Mouse (Mus musculus): Measurements from ENCODE around the gene Snx12. TPM values are rescaled to one million over a fixed set of nuclear protein-coding genes. Genes with fewer than 3 reads are reported as not detected.
A peak's percentile ranks its signal among the peaks of the same experiment; 100 is the strongest.

Gene Snx12
- polyA plus RNA-seq, 1 experiment from 2014 or later, result 51.2 TPM

DNA sequence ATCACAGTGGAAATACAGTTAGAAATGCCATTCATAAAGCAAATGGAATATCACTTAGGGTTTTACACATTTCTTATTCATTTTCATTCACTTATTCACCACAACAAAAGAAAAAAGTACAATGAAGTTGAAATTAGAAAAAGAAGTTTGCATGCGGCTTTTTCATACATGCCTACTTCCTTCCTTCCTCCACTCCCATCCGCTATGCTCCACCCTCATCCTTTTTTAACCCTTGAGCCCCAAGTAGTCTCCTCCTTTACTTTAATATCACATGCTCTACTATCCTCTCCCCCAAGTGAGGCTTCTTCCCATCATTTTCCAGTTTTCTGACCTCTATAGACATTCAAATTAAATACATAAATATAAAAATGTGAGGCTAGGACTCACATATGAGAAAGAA, 58.6 kb downstream of the Snx12 start:
- no peak overlapping the region for H3K4me3 ChIP-seq (ENCODE audit: low read depth, low read length)
- H3K4me2 ChIP-seq (ENCODE audit: low read depth, severe bottlenecking), result no peak overlapping the region
- no peak overlapping the region for H3K27ac ChIP-seq (replicated peaks; ENCODE audit: low read depth, low read length)
- DNase-seq (ENCODE audit: low spot score) (no peak), ATAC-seq (ENCODE audit: insufficient number of reproducible peaks, low FRiP score, low TSS enrichment, low read depth) (no peak)
- 81% methylated on average over 2 of the region's 2 CpGs for WGBS
- H3K9me3 ChIP-seq (ENCODE audit: control insufficient read depth, low read length), result no peaks in the 10 kb centered on the region
- no peaks in the 10 kb centered on the region for H3K27me3 ChIP-seq (ENCODE audit: control insufficient read depth, insufficient read depth, low read length)
- H3K36me3 ChIP-seq (ENCODE audit: control insufficient read depth, insufficient read depth, low read length), result no peaks in the 10 kb centered on the region
- H3K4me1 ChIP-seq (ENCODE audit: control insufficient read depth, insufficient read depth, low read length), result no peaks in the 10 kb centered on the region
- no peak overlapping the region for H3K9ac ChIP-seq (ENCODE audit: low read length)

- Histone ChIP-seq H3K4me3 (ENCODE audit: low read depth, low read length) (no peak overlapping the region), H3K36me3 (ENCODE audit: control insufficient read depth, insufficient read depth, low read length) (no peaks in the 10 kb centered on the region), H3K9me3 (ENCODE audit: control insufficient read depth, low read length) (no peaks in the 10 kb centered on the region), H3K4me1 (ENCODE audit: control insufficient read depth, insufficient read depth, low read length) (no peaks in the 10 kb centered on the region), H3K4me2 (ENCODE audit: low read depth, severe bottlenecking) (no peak overlapping the region), H3K9ac (ENCODE audit: low read length) (no peak overlapping the region), H3K27me3 (ENCODE audit: control insufficient read depth, insufficient read depth, low read length) (no peaks in the 10 kb centered on the region), H3K27ac (replicated peaks; ENCODE audit: low read depth, low read length) (no peak overlapping the region)
- ATAC-seq (ENCODE audit: insufficient number of reproducible peaks, low FRiP score, low TSS enrichment, low read depth) (no peak), DNase-seq (ENCODE audit: low spot score) (no peak)
- 88% methylated on average over 3 of the region's 3 CpGs for WGBS
Measured at GRCm38 (mm10) chrX:101163278-101163677, 59.1 kb downstream of the Snx12 start.

- Histone ChIP-seq H3K4me3 (ENCODE audit: low read depth, low read length) (no peak overlapping the region), H3K27me3 (ENCODE audit: control insufficient read depth, insufficient read depth, low read length) (no peaks in the 10 kb centered on the region), H3K27ac (replicated peaks; ENCODE audit: low read depth, low read length) (no peak overlapping the region), H3K36me3 (ENCODE audit: control insufficient read depth, insufficient read depth, low read length) (no peaks in the 10 kb centered on the region), H3K9me3 (ENCODE audit: control insufficient read depth, low read length) (no peaks in the 10 kb centered on the region), H3K9ac (ENCODE audit: low read length) (no peak overlapping the region), H3K4me2 (ENCODE audit: low read depth, severe bottlenecking) (no peak overlapping the region), H3K4me1 (ENCODE audit: control insufficient read depth, insufficient read depth, low read length) (no peaks in the 10 kb centered on the region)
- DNase-seq (ENCODE audit: low spot score) (no peak), ATAC-seq (ENCODE audit: insufficient number of reproducible peaks, low FRiP score, low TSS enrichment, low read depth) (no peak)
- 93% methylated on average over 3 of the region's 3 CpGs for WGBS
Measured at GRCm38 (mm10) chrX:101162532-101162931, 59.8 kb downstream of the Snx12 start.

- Histone ChIP-seq H3K27ac (replicated peaks; ENCODE audit: low read depth, low read length) (no peak overlapping the region), H3K4me2 (ENCODE audit: low read depth, severe bottlenecking) (no peak overlapping the region), H3K27me3 (ENCODE audit: control insufficient read depth, insufficient read depth, low read length) (0 out of 2 replicates have a peak, but pooled peaks cover 2% of the 10 kb centered on the region), H3K36me3 (ENCODE audit: control insufficient read depth, insufficient read depth, low read length) (no peaks in the 10 kb centered on the region), H3K4me3 (ENCODE audit: low read depth, low read length) (no peak overlapping the region), H3K9me3 (ENCODE audit: control insufficient read depth, low read length) (no peaks in the 10 kb centered on the region), H3K9ac (ENCODE audit: low read length) (no peak overlapping the region), H3K4me1 (ENCODE audit: control insufficient read depth, insufficient read depth, low read length) (no peaks in the 10 kb centered on the region)
- DNase-seq (ENCODE audit: low spot score), result no peak
- WGBS, result 90% methylated on average over 2 of the region's 2 CpGs
- ATAC-seq (ENCODE audit: insufficient number of reproducible peaks, low FRiP score, low TSS enrichment, low read depth), result no peak
Measured at GRCm38 (mm10) chrX:101157488-101157887, 64.9 kb downstream of the Snx12 start.

DNA sequence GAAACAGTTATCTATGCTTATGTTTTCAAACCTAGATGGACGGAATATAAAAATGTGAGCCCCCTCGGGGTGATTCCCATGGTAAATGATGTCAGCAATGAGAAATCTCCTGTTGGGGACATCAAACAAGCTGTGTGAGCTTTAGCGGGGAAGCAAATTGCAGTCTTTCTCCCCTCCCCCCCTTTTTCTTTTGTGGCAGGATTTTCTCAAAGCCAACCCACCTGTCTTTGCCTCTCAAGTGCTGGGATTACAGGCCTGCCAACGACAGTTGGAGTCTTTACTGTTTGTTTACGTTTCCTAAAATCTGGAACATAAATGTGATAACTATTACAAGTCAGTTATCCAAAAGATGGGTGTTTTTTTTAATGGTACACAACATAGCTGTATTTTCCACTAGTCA, 66.0 kb downstream of the Snx12 start:
- Histone ChIP-seq H3K9ac (ENCODE audit: low read length) (no peak overlapping the region), H3K4me1 (ENCODE audit: control insufficient read depth, insufficient read depth, low read length) (no peaks in the 10 kb centered on the region), H3K36me3 (ENCODE audit: control insufficient read depth, insufficient read depth, low read length) (no peaks in the 10 kb centered on the region), H3K4me2 (ENCODE audit: low read depth, severe bottlenecking) (no peak overlapping the region), H3K27ac (replicated peaks; ENCODE audit: low read depth, low read length) (no peak overlapping the region), H3K9me3 (ENCODE audit: control insufficient read depth, low read length) (no peaks in the 10 kb centered on the region), H3K4me3 (ENCODE audit: low read depth, low read length) (no peak overlapping the region), H3K27me3 (ENCODE audit: control insufficient read depth, insufficient read depth, low read length) (0 out of 2 replicates have a peak, but pooled peaks cover 2% of the 10 kb centered on the region)
- DNase-seq (ENCODE audit: low spot score), result no peak
- ATAC-seq (ENCODE audit: insufficient number of reproducible peaks, low FRiP score, low TSS enrichment, low read depth), result no peak
- WGBS, result 30% methylated on average over 5 of the region's 5 CpGs

DNA sequence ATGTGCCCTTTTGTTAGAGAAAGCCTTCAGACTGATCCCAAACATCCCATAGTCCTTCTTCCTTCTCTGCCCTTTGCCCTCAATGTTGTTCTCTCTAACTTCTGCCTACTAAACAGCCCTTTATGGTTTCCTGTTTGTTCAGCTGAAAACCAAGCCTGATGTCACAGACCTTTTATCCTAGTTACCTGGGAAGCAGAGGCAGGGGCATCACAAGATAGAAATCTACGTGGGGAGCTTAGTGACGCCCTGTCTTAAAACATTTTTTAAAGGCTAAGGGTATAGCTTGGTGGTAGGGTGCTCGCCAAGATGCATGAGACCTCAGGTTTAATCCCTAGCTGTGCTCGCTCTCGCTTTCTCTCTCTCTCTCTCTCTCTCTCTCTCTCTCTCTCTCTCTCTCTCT, 74.9 kb downstream of the Snx12 start:
- ATAC-seq (ENCODE audit: insufficient number of reproducible peaks, low FRiP score, low TSS enrichment, low read depth), result no peak
- DNase-seq (ENCODE audit: low spot score), result no peak
- H3K4me2 ChIP-seq (ENCODE audit: low read depth, severe bottlenecking), result no peak overlapping the region
- 77% methylated on average over 5 of the region's 5 CpGs for WGBS
- no peaks in the 10 kb centered on the region for H3K36me3 ChIP-seq (ENCODE audit: control insufficient read depth, insufficient read depth, low read length)
- H3K9me3 ChIP-seq (ENCODE audit: control insufficient read depth, low read length), result no peaks in the 10 kb centered on the region
- no peaks in the 10 kb centered on the region for H3K27me3 ChIP-seq (ENCODE audit: control insufficient read depth, insufficient read depth, low read length)
- no peak overlapping the region for H3K9ac ChIP-seq (ENCODE audit: low read length)
- no peaks in the 10 kb centered on the region for H3K4me1 ChIP-seq (ENCODE audit: control insufficient read depth, insufficient read depth, low read length)
- no peak overlapping the region for H3K27ac ChIP-seq (replicated peaks; ENCODE audit: low read depth, low read length)
- no peak overlapping the region for H3K4me3 ChIP-seq (ENCODE audit: low read depth, low read length)

DNA sequence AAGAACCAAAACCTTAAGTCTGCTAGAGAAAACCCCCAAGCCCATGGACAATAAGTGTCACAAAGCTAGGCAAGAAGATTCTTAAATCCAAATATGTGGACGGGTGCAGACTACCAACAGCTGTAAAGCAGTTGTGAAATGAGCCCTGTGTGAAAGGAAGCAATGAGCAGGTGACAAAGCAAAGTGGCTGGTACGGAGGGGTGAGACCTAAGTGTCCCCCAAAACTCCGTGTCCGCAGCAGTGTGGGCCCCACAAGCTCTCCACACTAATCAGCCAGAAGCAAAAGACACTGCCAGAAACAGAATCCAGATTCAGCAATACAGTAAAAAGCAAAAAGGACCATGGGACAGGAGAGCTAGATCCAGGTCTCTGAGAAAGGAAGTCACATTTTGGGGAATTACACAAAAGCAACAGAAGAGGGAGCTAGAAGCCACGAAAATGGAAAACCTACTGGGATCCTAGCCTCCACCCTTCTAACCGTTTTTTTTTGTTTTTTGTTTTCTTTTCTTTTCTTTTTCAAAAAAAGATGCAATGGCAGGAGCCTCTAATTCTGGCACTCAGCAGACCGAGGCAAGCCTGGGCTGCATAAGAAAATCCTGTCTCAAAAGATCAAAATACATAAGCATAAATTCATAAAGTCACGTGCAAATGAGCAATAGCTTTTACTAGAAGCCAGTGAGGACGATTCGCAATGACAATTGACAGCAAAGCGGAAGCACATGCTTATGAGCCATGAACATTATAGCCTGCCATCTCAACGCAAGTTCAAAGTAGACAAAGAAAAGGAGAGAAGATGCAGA, 90.2 kb downstream of the Snx12 start:
- H3K9me3 ChIP-seq (ENCODE audit: control insufficient read depth, low read length), result no peaks in the 10 kb centered on the region
- H3K4me3 ChIP-seq (ENCODE audit: low read depth, low read length), result no peak overlapping the region
- no peak overlapping the region for H3K27ac ChIP-seq (replicated peaks; ENCODE audit: low read depth, low read length)
- no peaks in the 10 kb centered on the region for H3K4me1 ChIP-seq (ENCODE audit: control insufficient read depth, insufficient read depth, low read length)
- DNase-seq (ENCODE audit: low spot score) (no peak), ATAC-seq (ENCODE audit: insufficient number of reproducible peaks, low FRiP score, low TSS enrichment, low read depth) (no peak)
- no peaks in the 10 kb centered on the region for H3K27me3 ChIP-seq (ENCODE audit: control insufficient read depth, insufficient read depth, low read length)
- WGBS, result 54% methylated on average over 12 of the region's 12 CpGs
- no peak overlapping the region for H3K9ac ChIP-seq (ENCODE audit: low read length)
- no peak overlapping the region for H3K4me2 ChIP-seq (ENCODE audit: low read depth, severe bottlenecking)
- H3K36me3 ChIP-seq (ENCODE audit: control insufficient read depth, insufficient read depth, low read length), result no peaks in the 10 kb centered on the region

GRCm38 (mm10) chrX:101131001-101131400, 91.4 kb downstream of the Snx12 start:
- WGBS, result 21% methylated on average over 7 of the region's 7 CpGs
- H3K4me1 ChIP-seq (ENCODE audit: control insufficient read depth, insufficient read depth, low read length), result no peaks in the 10 kb centered on the region
- peak; percentile 72 for DNase-seq (ENCODE audit: low spot score)

DNA sequence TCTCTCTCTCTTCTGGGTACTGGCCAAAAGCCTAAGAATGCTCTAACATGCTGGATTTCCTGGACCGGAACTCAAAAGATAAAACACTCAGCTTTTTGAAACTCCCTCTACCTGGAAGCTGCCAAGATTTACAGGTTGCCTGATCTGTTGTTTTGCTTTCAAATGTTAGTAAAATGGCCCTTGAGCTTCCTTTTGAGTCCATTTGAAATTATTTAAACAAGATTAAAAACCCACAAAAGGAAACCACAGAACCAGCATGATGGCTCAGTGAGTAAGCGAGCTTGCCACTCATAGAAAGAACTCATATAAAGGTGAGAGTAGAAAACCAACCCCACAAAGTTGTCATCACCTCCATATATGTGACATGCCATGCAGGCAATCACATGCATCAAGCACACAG, 93.8 kb downstream of the Snx12 start:
- 93% methylated on average over 2 of the region's 2 CpGs for WGBS
- H3K27me3 ChIP-seq (ENCODE audit: control insufficient read depth, insufficient read depth, low read length), result no peaks in the 10 kb centered on the region
- H3K4me2 ChIP-seq (ENCODE audit: low read depth, severe bottlenecking), result no peak overlapping the region
- no peak for DNase-seq (ENCODE audit: low spot score)
- H3K4me1 ChIP-seq (ENCODE audit: control insufficient read depth, insufficient read depth, low read length), result no peaks in the 10 kb centered on the region
- H3K9ac ChIP-seq (ENCODE audit: low read length), result no peak overlapping the region
- no peak overlapping the region for H3K4me3 ChIP-seq (ENCODE audit: low read depth, low read length)
- no peak for ATAC-seq (ENCODE audit: insufficient number of reproducible peaks, low FRiP score, low TSS enrichment, low read depth)
- H3K9me3 ChIP-seq (ENCODE audit: control insufficient read depth, low read length), result no peaks in the 10 kb centered on the region
- H3K27ac ChIP-seq (replicated peaks; ENCODE audit: low read depth, low read length), result no peak overlapping the region
- H3K36me3 ChIP-seq (ENCODE audit: control insufficient read depth, insufficient read depth, low read length), result no peaks in the 10 kb centered on the region

More at GRCm38 (mm10) chrX:101131001-101131400, 91.4 kb downstream of the Snx12 start:
- Histone ChIP-seq H3K27ac (replicated peaks; ENCODE audit: low read depth, low read length) (no peak overlapping the region), H3K9me3 (ENCODE audit: control insufficient read depth, low read length) (no peaks in the 10 kb centered on the region), H3K36me3 (ENCODE audit: control insufficient read depth, insufficient read depth, low read length) (no peaks in the 10 kb centered on the region), H3K4me3 (ENCODE audit: low read depth, low read length) (no peak overlapping the region), H3K4me2 (ENCODE audit: low read depth, severe bottlenecking) (no peak overlapping the region), H3K27me3 (ENCODE audit: control insufficient read depth, insufficient read depth, low read length) (no peaks in the 10 kb centered on the region), H3K9ac (ENCODE audit: low read length) (no peak overlapping the region)
- no peak for ATAC-seq (ENCODE audit: insufficient number of reproducible peaks, low FRiP score, low TSS enrichment, low read depth)
